ENCODE assay signal across 8 mouse cellular contexts in the genomic region with DNA sequence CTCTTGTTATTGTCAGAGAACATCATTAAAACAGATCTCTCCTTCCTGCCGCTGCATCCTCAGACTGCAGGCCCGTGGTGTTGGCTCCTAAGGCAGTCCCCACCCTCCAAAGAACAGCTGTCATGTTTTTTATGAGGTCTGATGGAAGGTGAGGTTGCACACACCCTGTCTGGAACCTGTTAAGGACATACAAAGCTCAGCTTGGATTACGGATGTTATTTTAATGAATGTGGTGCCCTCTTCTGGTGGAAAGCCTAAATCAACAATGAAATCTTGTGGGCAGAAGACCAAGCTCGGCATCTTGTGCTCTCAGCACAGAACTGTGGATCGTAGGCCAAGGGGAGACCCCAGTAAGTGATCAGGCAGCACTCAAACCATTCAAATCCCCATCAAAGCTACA.
DNase-seq lines count a peak whose midpoint lies in the region; ATAC-seq and TF ChIP-seq lines count a peak whose summit lies in the region.
"Had no signal": no experiment of that assay in that cellular context is flagged by ENCODE, and none has a peak within 500 bp of the region (broad histone marks: within the 10 kb centered on the region; RNA-seq: fewer than 3 reads in every experiment).

No protein-coding gene starts in this region.

- H3K9me3 ChIP-seq in G1E (replicated peaks) = peaks cover 14% of the 10 kb centered on the region
- H3K9me3 ChIP-seq in embryonic facial prominence, embryonic 12.5 days = no peaks in the 10 kb centered on the region
- H3K9me3 ChIP-seq in hindbrain, embryonic 12.5 days (replicated peaks) = no peaks in the 10 kb centered on the region
- no peaks in the 10 kb centered on the region for H3K9me3 ChIP-seq in stomach, embryonic 15.5 days
- H3K9me3 ChIP-seq: liver, embryonic 15.5 days had no signal

- peak; percentile 24 for ATAC-seq in G1E (ENCODE audit: extremely low read depth, insufficient number of reproducible peaks, low FRiP score, poor library complexity, severe bottlenecking)
- ATAC-seq in embryonic facial prominence, embryonic 12.5 days (ENCODE audit: insufficient number of reproducible peaks, insufficient read depth, low FRiP score, low TSS enrichment) = 0 out of 2 replicates have a peak, but pooled peaks have one; percentile 41
- ATAC-seq in hindbrain, embryonic 12.5 days (ENCODE audit: low FRiP score) = peak; percentile 72
- peak; percentile 26; the same call in 1 of the 2 replicates for ATAC-seq in megakaryocyte progenitor cell, adult 5-6 weeks (replicated peaks; ENCODE audit: poor library complexity)
- ATAC-seq in stomach, embryonic 15.5 days (ENCODE audit: insufficient read depth, low FRiP score, low read depth) = 0 out of 2 replicates have a peak, but pooled peaks have one; percentile 47

- WGBS in embryonic facial prominence, embryonic 12.5 days = 22% methylated on average over 5 of the region's 5 CpGs
- 31% methylated on average over 5 of the region's 5 CpGs for WGBS in hindbrain, embryonic 12.5 days
- WGBS in stomach, embryonic 15.5 days = 19% methylated on average over 5 of the region's 5 CpGs

- no peak for TF ChIP-seq CTCF in G1E (IDR thresholded peaks at IDR 0.05; ENCODE audit: low read depth, low read length)

- H3K36me3 ChIP-seq in G1E (replicated peaks) = no peaks in the 10 kb centered on the region
- no peaks in the 10 kb centered on the region for H3K36me3 ChIP-seq in embryonic facial prominence, embryonic 12.5 days
- no peaks in the 10 kb centered on the region for H3K36me3 ChIP-seq in hindbrain, embryonic 12.5 days
- H3K36me3 ChIP-seq in stomach, embryonic 15.5 days = no peaks in the 10 kb centered on the region
- H3K36me3 ChIP-seq: liver, embryonic 15.5 days had no signal

- H3K4me1 ChIP-seq in G1E (ENCODE audit: insufficient read depth, low read depth, low read length) = no peaks in the 10 kb centered on the region
- H3K4me1 ChIP-seq in embryonic facial prominence, embryonic 12.5 days = no peaks in the 10 kb centered on the region
- no peaks in the 10 kb centered on the region for H3K4me1 ChIP-seq in hindbrain, embryonic 12.5 days
- no peaks in the 10 kb centered on the region for H3K4me1 ChIP-seq in stomach, embryonic 15.5 days
- H3K4me1 ChIP-seq: liver, embryonic 15.5 days had no signal

- H3K9ac ChIP-seq in embryonic facial prominence, embryonic 12.5 days = no peak overlapping the region
- no peak overlapping the region for H3K9ac ChIP-seq in hindbrain, embryonic 12.5 days
- H3K9ac ChIP-seq in stomach, embryonic 15.5 days = no peak overlapping the region
- H3K9ac ChIP-seq: liver, embryonic 15.5 days had no signal

- no peak overlapping the region for H3K4me2 ChIP-seq in embryonic facial prominence, embryonic 12.5 days (replicated peaks)
- no peak overlapping the region for H3K4me2 ChIP-seq in hindbrain, embryonic 12.5 days (replicated peaks)
- no peak overlapping the region for H3K4me2 ChIP-seq in stomach, embryonic 15.5 days
- H3K4me2 ChIP-seq: liver, embryonic 15.5 days had no signal

- no peak overlapping the region for H3K4me3 ChIP-seq in G1E (ENCODE audit: low read depth, low read length)
- H3K4me3 ChIP-seq in embryonic facial prominence, embryonic 12.5 days = no peak overlapping the region
- no peak overlapping the region for H3K4me3 ChIP-seq in hindbrain, embryonic 12.5 days
- H3K4me3 ChIP-seq in stomach, embryonic 15.5 days (replicated peaks) = no peak overlapping the region
- H3K4me3 ChIP-seq: liver, embryonic 15.5 days had no signal

- H3K27me3 ChIP-seq in G1E (ENCODE audit: insufficient read depth, low read length) = no peaks in the 10 kb centered on the region
- H3K27me3 ChIP-seq in embryonic facial prominence, embryonic 12.5 days = no peaks in the 10 kb centered on the region
- no peaks in the 10 kb centered on the region for H3K27me3 ChIP-seq in hindbrain, embryonic 12.5 days
- no peaks in the 10 kb centered on the region for H3K27me3 ChIP-seq in stomach, embryonic 15.5 days (replicated peaks)
- H3K27me3 ChIP-seq: liver, embryonic 15.5 days had no signal

- DNase-seq in G1E (ENCODE audit: low spot score) = no peak
- peak; percentile 49 for DNase-seq in adrenal gland, postnatal 10 days
- peak; percentile 86 for DNase-seq in layer of hippocampus, adult 9-10 months (ENCODE audit: low spot score)

- H3K27ac ChIP-seq in embryonic facial prominence, embryonic 12.5 days = no peak overlapping the region
- H3K27ac ChIP-seq in hindbrain, embryonic 12.5 days = no peak overlapping the region
- H3K27ac ChIP-seq in stomach, embryonic 15.5 days = no peak overlapping the region
- H3K27ac ChIP-seq: liver, embryonic 15.5 days had no signal
